Mouse (Mus musculus) cerebellum, adult 9-11 months (tissue): Measurements from ENCODE around the gene Dnah12.
"Not testable (repeated sequence)": the region's sequence is repeated elsewhere in the genome, so short reads cannot be mapped to it uniquely, and the experiment has no call there.

Experiments used
- DNase-seq: peaks from one replicate; pipeline ENCODE4 v3.0.0; 2022

Gene Dnah12

DNA sequence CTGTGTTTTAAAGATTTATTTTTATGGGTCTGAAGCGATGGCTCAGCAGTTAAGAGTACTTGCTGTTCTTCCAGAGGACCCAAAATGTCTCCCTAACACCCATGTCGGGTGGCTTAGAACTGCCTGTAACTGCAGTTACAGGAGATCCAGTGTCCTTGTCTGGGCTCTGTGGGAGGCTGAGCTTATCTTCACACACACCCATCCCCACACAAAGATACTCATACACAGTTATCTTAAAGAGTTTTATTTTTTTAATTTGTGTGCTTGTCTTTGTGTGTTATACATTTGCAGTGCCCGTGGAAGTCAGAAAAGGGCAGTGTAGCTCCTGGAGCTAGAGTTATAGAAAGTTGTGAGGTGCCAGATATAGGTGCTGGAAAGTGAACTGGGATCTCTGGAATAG is 197.7 kb downstream of the Dnah12 start:
- no peak for DNase-seq

DNA sequence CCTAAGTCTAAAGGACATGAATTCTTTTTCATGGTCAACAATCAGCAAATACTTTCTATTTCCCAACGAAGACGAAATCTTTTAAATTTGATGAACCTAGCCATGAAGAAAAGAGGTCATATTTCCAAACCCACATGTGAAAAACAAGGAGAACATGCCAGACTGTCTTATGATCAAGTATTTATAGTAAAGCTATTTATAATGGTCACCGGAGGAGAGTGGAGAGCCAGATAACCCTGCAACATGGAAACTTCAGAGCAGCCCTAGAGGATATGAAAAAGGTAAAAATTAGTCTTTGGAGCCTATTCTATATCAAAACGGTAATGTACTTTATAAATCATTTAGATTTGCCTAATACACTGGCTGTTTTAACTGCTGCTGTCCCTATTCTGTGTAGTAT is 201.3 kb downstream of the Dnah12 start, which contains the start of gene Asb14:
Gene Asb14, plus strand, starts transcription at position 166 of the 400 bp plus-strand sequence.
- no peak for DNase-seq

DNA sequence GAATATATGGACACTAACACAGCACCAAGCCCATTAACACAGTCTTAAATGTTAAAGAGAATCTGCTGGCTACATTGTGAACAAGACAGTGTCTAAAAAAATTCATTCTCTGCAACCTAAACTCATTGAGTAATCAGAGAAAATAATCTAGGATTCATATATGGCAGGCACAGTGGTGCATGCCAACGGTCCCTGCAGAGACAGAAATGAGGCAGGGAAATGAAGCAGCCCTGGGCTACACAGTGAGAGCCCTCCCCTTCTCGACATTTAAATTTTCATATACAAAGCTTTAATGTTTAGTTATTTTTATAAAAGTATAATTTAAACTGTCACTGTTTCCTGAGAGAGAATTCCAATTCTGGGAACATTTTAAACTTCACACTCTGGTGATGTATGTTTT is 206.4 kb downstream of the Dnah12 start:
- DNase-seq, result no peak

DNA sequence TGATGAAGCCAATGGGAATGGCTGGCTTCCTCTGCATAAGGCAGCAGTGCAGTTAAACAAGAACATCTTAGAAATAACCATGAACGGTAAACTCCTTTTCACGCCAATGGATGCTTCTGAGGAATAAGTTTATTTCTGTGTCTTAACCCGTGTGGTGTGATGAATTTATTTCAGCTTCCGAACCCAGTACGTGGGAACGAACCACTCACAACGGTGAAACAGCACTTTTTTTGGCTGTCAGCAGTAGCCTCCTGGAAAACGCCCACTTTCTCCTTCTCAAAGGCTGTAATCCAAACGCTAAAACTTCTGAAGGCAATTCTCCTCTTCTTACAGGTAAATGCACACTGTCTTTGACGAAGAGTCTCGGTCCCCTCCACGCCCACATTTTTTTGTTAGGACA is 207.8 kb downstream of the Dnah12 start:
- DNase-seq, result no peak

DNA sequence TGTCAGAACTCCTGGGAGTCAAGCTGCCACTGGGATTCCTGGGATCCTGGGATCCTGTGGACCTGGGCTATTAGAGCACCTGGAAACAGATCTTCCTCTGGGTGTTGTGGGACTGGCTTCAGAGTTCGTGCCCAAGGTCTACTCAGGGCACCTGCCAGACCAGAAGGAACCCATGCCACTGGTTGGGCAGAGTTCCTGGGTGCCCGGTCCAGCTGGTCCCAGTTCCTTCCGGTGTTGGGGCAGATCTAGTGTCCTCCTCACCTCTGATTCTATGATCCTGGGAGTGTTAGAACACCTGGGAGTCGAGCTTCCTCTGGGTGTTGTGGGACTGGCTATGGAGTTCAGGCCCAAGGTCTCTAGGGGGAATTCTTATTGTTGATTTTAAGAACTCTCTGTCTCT is 214.3 kb downstream of the Dnah12 start:
- no peak for DNase-seq

DNA sequence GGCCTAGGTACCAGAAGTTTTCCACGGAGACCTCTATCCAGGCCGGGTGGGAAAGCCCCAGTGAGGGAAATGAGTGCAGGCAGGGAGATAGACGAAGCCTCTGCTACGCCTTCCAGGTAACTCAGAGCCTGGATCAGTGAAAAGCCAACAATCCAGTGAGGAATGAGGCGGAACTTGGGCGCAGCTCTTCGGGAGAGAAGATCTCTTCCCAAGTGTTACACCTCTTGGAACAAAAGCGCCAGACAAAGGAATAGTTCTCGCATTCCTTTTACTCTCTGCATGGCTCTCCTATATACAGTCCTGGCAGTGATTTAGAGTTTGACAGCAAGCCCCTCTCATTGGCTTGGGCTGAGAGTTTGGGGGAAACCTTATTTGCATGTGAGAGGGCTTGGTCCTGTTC is 217.4 kb downstream of the Dnah12 start:
- not testable (repeated sequence) for DNase-seq

DNA sequence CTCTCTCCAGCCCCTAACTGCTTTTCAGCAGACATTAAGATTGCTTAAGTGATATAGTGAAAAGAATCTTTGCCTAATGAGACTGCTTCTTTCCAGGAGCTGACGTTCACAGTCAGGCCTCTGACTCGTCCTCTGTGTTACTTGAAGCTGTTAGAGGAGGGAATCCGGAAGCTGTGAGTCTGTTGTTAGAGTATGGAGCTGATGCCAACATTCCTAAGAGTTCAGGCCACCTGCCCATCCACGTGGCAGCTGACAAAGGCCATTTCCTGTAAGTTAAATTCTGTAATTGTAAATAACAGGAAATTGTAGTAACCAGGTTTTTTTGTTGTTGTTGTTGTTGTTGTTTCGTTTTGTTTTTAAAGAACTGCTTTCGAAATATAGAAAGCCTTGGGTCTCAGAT is 218.1 kb downstream of the Dnah12 start:
- no peak for DNase-seq

DNA sequence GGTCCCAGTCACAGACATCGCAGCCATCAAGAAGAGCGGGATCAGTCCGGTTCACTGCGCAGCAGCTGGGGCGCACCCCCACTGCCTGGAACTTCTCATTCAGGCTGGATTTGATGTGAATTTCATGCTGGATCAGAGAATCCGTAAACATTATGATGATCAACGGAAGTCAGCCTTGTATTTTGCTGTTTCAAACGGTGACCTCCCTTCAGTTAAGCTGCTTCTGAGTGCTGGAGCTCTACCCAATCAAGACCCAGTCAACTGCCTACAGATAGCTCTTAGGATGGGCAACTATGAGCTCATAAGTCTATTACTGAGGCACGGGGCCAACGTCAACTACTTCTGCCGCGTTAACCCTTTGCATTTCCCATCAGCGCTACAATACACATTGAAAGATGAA is 218.8 kb downstream of the Dnah12 start:
- DNase-seq, result no peak

DNA sequence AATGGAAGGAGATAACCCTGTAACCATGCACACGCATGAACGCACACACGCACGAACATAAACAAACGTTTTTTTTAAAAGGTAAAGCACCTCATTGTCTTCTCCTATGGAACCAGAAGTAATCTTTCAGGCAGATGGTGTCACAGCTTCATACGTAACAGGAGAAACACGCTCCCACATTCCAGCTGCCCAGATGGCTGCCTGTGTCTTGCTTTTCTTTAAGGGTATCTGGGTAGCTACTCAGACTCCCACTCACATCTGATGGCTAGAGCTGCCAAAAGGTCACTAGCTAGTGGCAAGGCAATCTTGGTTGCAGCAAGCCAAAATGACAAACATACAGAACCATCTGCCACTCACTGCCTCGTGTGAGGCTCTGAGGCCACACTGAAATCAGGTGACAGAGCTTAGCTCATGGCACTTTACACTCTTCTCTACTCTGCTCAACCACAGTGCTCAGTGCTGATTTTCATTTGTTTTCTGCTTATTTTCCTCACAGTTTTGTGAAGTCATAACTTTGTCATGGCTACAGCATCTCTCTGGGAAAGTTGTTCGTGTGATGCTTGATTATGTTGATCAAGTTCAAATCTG is 220.7 kb downstream of the Dnah12 start:
- no peak for DNase-seq

DNA sequence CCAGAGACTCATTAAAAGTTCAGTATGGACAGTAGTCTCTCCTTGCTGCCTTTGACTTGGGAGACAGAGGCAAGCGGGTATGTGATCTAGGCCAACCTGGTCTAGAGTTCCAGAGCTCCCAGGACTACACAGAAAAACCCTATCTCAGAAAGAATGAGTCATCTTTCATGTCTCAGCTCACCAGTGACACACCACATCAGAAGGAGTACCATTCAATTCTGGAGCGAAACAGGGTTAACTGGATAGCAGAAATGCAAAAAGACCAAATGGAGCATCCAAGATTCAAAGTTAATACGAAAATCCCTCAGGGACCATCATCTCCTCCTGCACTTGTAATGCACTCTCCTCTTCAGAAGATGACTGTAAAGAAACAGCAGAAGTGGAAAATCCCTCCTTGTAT is 226.2 kb downstream of the Dnah12 start:
- DNase-seq, result no peak

DNA sequence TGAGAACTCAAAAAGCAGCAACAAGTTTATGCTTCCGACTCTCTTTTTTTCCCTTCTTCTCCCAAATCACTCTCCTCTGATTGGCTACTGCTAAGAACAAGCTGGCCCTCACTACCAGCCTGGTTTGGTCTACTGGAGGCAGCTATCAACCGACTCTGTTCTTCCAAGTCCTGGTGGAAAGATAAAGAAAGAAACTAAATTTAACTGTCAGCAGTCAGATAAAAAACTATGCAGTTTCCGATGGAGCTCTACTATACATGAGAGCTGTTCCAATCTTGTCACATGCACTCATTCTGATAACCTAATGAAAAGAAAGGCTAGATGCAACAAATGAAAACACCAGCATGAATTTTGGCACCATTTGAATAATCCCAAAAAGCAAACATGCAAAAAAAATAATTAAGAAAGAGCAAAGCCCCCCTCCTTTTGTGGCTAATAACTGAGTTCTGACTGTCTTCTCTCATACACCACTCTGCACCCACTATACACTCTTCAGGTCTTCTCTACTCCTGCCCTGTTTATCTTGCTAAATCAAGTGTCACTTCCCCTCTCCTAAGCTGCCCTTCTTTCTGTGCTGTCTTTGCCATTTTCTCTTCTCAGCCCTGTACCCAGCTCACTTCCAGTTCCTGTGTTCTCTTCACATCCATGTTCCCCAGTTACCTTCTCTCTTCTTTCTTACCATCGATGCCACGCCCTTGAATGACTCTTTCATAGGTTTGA is 230.8 kb downstream of the Dnah12 start:
- no peak for DNase-seq

DNA sequence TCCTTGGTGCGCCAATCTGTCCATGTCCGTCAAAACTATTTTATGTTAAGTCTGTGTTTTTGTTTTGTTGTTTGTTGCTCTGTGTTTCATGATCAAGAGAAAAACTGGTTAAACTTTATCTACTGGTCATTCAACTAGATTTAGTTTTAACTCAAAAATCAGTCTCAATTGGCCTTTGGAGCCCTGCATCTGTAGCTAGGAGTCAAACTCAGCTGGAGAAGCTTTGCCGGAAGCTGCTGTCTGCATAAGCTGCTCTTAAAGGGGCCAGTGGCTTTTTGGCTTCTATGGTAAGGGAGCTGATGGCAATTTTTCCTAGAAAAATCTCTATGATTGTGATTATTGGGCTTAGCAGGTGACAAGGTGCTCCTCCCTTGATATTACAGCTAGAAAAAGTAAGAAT is 241.8 kb downstream of the Dnah12 start:
- DNase-seq, result no peak

DNA sequence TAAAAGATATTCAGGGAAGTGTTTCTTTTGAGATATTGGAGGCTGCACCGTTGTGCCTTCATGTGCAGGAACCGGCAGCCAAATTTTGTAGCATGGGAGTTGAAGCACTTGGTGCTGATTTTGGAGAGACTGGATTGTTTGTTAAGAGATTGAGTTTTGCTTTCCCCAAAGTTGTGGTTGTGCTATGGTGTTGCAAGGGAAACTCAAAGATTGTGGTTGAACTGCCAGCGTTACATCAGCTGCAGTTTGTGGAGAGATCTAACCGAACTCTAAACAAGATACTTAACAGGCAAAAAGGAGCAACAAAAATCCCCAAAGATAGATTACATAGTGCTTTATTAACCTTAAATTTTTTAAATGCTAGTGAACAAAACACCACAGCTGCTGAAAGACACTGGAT is 242.5 kb downstream of the Dnah12 start:
- DNase-seq, result no peak
